Mouse (Mus musculus) macrophage (primary cell): ENCODE results near the gene Bahd1. TPM values are rescaled to one million over a fixed set of nuclear protein-coding genes. Genes with fewer than 3 reads are reported as not detected.

Experiments
- H3K27ac ChIP-seq: fragments of 350-480 bp; formaldehyde crosslinking; 2 replicates; pipeline ENCODE4 v1.9.0; 2021
- H3K36me3 ChIP-seq: fragments of 350-480 bp; formaldehyde crosslinking; 2 replicates; pipeline ENCODE4 v1.9.0; 2021; ENCODE audit errors: inconsistent target
- H3K4me3 ChIP-seq: fragments of 350-480 bp; formaldehyde crosslinking; 2 replicates; pipeline ENCODE4 v1.9.0; 2021; ENCODE audit errors: inconsistent target
- H3K79me2 ChIP-seq: fragments of 350-480 bp; formaldehyde crosslinking; 2 replicates; pipeline ENCODE4 v1.9.0; 2021; ENCODE audit errors: inconsistent target
- WGBS: methylation state at CpG from one replicate; pipeline ENCODE4 v1.1.7; 2026; ENCODE audit warnings: inconsistent platforms; ENCODE audit not compliant: missing documents; 5-methylcytosine and 5-hydroxymethylcytosine counted together
- polyA plus RNA-seq: library from polyadenylated mRNA; stranded (reverse); fragments of 250-400 nt; gene quantifications from 3 replicates; pipeline ENCODE4 v1.2.4, GENCODE M21; 2018; ENCODE audit warnings: inconsistent platforms
- total RNA-seq, 78 experiments: library from RNA; depleted of rRNA; stranded (reverse); fragments of 250-400 nt; gene quantifications; 1 replicate in 9 of 78; 2 replicates in 24 of 78; 3 replicates in 43 of 78; 4 replicates in 2 of 78; pipeline ENCODE4 v1.2.4; 2018; ENCODE audit warnings: inconsistent platforms in 56 of 78

Bahd1 gene
- total RNA-seq (2018; cell fraction: chromatin; rRNA removed), result 10 to 100 TPM in 25 of 26 experiments, 1 to 10 TPM in 1; 8.2 to 57.9 (median 25.1) TPM
- total RNA-seq (2018; cell fraction: cytosol; rRNA removed), result 10 to 100 TPM; 26.9 to 67.1 (median 40.2) TPM
- 10 to 100 TPM; 16.1 to 56.5 (median 38.2) TPM for total RNA-seq (2018; cell fraction: nucleus; rRNA removed)
- 20.7 to 31.5 TPM (median 27.2 TPM) in 3 replicates for polyA plus RNA-seq

DNA sequence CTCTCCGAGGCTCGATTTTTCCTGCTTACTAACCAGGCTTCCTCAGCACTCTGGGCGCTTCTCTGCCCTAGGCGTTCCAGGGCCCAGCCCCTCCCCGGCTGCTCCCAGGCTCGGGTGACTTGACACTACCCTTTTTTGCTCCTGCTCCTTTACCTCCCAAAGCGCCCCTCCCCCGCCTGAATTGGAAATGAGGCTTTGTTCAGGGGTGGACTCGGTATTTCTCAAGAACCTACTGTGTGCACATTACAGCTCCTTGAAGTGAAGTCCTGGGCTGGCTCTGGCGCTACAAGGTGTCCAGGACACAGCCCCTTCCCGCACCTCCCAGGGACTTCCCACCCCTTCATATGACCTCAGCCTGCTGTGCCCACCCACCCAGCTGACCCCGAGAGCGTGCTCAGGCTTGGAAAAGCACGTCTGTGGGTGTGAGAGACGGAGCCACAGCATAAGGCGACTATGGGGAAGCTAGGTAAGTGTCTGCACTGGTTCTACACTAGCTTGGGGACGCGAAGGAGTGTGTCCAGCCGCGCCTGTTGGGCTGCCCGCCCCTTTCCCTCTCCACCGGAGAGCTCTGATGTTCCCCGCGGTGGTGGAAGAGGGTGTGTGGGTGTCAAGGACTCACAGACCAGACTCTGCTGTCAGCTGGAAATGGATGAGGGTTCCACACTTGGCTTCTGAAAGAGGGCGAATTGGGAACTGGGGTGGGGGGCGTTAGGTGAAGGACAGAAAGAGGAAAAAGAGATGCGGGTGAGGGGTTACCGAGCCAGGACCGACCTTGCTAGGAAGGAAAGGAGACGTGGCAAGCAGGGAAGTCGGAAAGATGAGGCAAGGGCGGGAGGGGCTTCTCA is at the start of gene Bahd1:
Bahd1 (plus strand) TSS at position 397 of the 845 bp plus-strand sequence.
- Histone ChIP-seq H3K4me3 (peak within 1 kb of the TSS; percentile 37), H3K79me2 (peaks cover 26% of the 10 kb centered on the region), H3K36me3 (no peaks in the 10 kb centered on the region), H3K27ac (peak within 1 kb of the TSS; percentile 19; the same call in 1 of the 2 replicates)
- WGBS, result 3% methylated on average over 30 of the region's 32 CpGs

DNA sequence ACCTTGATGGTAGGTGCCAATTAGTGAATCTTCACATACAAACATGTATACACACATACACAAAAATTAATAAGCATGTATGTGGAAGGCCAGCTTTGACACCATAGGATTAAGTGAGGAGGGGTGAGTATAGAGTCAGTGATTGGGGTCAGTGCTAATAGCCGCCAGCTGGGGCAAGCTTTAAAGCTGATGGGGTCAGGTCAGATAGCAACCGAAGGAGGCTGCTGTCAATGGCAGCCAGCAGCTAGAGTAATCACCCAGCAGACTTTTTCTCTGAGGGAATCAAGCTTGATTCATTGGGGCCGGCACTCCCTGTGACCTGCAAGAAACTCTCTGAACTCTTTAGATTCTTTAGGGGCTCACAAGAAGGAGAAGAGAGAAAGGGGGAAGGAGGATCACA is 48.4 kb upstream of the Bahd1 start:
- Histone ChIP-seq H3K36me3 (no peaks in the 10 kb centered on the region), H3K27ac (no peak overlapping the region), H3K79me2 (no peaks in the 10 kb centered on the region), H3K4me3 (no peak overlapping the region)
- 88% methylated on average over 3 of the region's 3 CpGs for WGBS

DNA sequence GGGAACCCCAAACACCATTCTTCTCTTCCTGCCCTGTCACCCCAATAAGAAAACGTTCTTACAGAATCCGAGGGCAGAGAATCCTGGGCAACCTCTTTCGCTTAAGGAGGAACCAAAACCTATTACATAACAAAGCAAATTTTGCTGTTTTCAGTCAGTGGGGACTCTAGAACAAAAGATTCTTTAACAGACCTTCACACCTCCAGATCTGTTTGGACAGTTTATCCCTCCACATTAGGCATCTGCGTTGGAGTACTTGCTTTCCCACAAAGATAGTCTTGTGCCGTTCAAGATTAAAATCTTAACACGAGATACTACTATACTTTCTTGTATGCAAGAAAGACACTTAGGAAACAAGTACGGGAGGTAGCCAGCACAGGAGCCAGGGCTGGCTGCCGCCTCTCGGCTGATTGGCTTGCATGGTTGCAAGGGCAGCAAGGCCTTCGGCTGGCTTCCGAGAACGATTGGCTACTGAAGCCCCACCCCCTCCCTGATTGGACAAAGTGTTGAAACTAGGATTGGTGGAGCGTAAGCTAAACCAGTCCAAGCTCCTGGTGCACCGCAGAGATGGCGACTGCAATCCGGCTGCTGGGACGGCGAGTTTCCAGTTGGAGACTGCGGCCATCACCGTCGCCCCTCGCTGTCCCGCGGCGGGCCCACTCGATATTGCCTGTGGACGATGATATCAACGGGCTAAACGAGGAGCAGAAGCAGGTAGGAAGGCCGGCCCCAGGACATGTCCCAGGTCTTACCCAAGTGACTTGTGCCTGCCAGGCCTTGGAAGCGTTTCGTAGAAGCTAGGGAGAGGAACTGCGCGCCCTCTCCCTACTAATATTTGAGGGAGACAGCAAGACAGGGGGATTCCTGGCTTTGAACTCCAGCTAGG is 38.5 kb upstream of the Bahd1 start, which contains the start of gene Ivd:
Ivd (plus strand) TSS at position 501 of the 886 bp plus-strand sequence.
- Histone ChIP-seq H3K4me3 (peak within 1 kb of the TSS; percentile 63), H3K27ac (peak within 1 kb of the TSS; percentile 44), H3K36me3 (no peaks in the 10 kb centered on the region), H3K79me2 (peaks cover 4% of the 10 kb centered on the region; the same call in 1 of the 2 replicates)
- WGBS, result under 1% methylated on average over 34 of the region's 34 CpGs

- H3K79me2 ChIP-seq, result peaks cover 4% of the 10 kb centered on the region; the same call in 1 of the 2 replicates
- peak overlapping the region; percentile 63 for H3K4me3 ChIP-seq
- H3K36me3 ChIP-seq, result no peaks in the 10 kb centered on the region
- H3K27ac ChIP-seq, result peak overlapping the region; percentile 44
- 67% methylated on average over 1 of the region's 3 CpGs for WGBS
Measured at GRCm38 (mm10) chr2:118862340-118862675, 37.9 kb upstream of the Bahd1 start.

DNA sequence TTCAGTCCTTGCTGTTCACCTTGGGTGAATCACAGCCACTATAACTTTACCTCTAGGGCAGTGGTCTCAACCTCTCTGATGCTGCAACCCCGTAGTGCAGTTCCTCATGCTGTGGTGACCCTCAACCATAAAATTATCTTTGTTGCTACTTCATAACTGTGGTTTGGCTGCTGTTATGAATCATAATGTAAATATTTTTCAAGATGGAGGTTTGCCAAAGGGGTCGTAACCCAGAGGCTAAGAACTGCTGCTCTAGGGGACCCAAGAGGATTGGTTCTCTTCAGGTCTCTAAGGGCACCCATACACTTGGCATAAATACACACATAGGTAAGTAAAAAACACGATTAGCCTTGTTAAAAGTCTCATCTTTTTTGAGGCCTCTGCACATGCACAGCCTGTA is 29.6 kb upstream of the Bahd1 start:
- 97% methylated on average over 3 of the region's 3 CpGs for WGBS
- Histone ChIP-seq H3K36me3 (no peaks in the 10 kb centered on the region), H3K27ac (no peak overlapping the region), H3K4me3 (no peak overlapping the region), H3K79me2 (peaks cover 4% of the 10 kb centered on the region; the same call in 1 of the 2 replicates)

DNA sequence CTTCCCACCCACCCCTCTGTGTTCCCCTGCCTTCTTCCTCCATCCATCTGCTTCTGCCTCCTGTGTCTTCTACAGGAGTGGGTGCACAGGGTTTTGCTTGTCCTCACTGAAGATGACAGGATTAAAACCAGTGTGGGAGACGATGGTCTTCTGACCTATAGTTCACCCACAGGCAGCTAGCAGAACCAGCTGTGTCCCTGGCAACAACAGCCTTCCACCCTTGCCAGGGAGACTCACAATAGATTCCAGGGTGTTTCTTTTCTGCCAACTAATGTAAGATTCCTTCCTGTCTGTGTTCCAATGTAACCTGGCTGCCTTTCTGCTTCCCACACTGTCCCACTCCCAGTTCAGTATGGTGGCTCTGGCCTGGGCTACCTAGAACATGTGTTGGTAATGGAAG is 29.1 kb upstream of the Bahd1 start:
- Histone ChIP-seq H3K4me3 (no peak overlapping the region), H3K27ac (no peak overlapping the region), H3K36me3 (peaks cover under 1% of the 10 kb centered on the region; the same call in 1 of the 2 replicates), H3K79me2 (no peaks in the 10 kb centered on the region)
- WGBS, result 100% methylated on average over 1 of the region's 1 CpGs

DNA sequence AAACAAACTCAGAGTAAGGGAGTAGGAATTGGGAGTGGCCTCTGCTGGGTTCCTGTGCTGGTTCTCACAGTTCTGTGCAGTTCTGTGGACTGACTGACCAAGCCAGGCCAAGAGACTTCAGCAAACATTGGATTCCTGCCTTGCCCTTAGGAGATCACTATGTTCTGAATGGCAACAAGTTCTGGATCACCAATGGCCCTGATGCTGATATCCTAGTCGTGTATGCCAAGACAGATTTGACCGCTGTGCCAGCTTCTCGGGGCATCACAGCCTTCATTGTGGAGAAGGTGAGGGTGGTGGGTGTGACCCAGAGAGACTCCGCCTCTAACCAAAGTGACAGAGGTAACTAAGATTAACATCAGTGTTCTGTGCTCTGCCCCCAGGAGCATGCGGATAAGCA is 27.2 kb upstream of the Bahd1 start:
- WGBS, result 91% methylated on average over 5 of the region's 5 CpGs

DNA sequence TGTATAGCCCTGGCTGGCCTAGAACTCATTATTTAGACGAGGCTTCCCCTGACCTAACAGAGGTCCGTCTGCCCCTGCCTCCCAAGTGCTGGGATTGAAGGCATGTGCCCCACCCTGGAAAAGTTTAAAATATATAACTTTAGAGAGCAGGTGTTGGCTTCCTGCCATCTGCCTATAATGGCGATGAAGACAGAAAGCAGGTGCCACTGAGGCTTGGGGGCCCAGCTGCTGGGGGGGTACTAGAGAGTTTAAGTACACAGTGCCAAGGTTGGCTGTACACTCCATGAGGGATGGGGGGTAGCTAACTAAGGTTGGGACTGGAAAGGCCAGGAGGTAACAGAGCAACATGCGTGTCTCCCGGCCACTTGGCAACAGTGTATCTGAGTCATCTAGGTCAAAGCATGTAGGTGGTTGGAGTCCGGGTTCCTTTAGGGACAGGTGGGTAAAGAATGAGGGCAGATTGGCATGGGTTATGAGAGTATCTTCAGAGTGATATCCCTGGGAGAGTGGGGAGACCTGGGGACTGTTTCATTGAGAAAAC is 26.2 kb upstream of the Bahd1 start:
- WGBS, result 93% methylated on average over 6 of the region's 6 CpGs
- Histone ChIP-seq H3K79me2 (no peaks in the 10 kb centered on the region), H3K27ac (no peak overlapping the region), H3K4me3 (no peak overlapping the region), H3K36me3 (peaks cover 9% of the 10 kb centered on the region; the same call in 1 of the 2 replicates)

More for the DNA sequence above, 27.2 kb upstream of the Bahd1 start:
- Histone ChIP-seq H3K4me3 (no peak overlapping the region), H3K79me2 (no peaks in the 10 kb centered on the region), H3K36me3 (peaks cover 9% of the 10 kb centered on the region; the same call in 1 of the 2 replicates), H3K27ac (no peak overlapping the region)

DNA sequence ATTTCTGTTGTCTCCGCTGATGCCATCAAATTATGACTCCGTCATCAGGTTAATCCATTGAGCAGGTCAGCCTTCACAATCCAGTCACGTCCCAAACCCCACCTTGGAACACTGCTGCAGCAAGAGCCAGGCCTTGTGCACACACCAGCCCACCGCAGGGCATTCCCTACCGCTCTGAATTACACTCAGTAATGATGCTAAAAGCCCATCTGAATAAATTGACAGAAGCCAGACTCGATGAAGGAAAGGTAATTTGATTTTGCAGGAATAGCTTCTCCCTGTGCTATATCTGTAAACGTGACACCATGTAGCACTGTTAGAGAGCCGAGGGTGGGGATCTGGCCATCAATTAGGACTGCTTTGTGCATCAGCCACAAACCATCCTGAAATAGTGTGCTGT is 24.9 kb upstream of the Bahd1 start:
- WGBS, result 96% methylated on average over 8 of the region's 8 CpGs
- H3K79me2 ChIP-seq, result no peaks in the 10 kb centered on the region
- H3K4me3 ChIP-seq, result no peak overlapping the region
- no peak overlapping the region for H3K27ac ChIP-seq
- H3K36me3 ChIP-seq, result peaks cover 9% of the 10 kb centered on the region; the same call in 1 of the 2 replicates

DNA sequence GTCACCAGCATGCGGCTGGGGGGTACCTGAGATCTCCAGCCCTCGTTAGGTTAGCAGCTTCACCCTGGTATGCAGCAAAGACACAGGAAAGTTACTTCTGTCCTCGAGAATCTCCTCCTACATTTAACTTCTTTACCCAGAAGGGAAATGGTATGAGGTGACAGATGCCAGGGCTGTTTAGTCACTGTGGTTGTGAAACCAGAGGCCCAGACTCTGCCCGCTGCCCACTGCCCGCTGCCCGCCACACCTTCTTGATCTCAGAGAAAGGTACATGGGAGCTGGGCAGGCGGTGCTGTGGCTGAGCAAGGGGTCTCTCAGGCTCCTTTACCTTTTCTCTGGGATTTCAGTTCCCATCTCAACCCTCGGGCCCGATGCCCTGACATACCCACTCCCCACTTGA is 23.7 kb upstream of the Bahd1 start:
- Histone ChIP-seq H3K36me3 (peaks cover 9% of the 10 kb centered on the region; the same call in 1 of the 2 replicates), H3K79me2 (no peaks in the 10 kb centered on the region), H3K4me3 (no peak overlapping the region), H3K27ac (no peak overlapping the region)
- WGBS, result 87% methylated on average over 9 of the region's 9 CpGs

- Histone ChIP-seq H3K4me3 (no peak overlapping the region), H3K27ac (no peak overlapping the region), H3K36me3 (peaks cover 8% of the 10 kb centered on the region; the same call in 1 of the 2 replicates), H3K79me2 (no peaks in the 10 kb centered on the region)
- WGBS, result 92% methylated on average over 4 of the region's 4 CpGs
Measured at GRCm38 (mm10) chr2:118881019-118881418, 19.2 kb upstream of the Bahd1 start.

DNA sequence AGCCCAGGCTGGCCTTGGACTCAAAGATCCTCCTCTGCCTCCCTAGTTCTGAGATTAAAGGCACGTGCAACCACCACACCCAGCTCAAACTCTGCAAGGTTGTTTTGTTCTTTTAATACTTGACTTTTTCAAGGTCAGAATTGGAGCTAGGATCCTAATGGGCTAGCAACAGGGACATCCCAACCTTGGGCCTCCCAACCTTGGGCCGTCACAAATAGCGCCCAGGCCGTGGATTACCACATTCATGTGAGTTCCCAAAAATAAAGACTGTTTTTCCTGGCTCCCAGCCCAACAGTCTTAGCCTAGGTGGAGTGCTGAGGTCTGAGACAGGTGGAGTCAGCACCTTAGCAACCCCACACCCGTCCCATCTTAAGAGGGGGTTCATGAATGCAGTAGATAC is 18.2 kb upstream of the Bahd1 start:
- Histone ChIP-seq H3K79me2 (no peaks in the 10 kb centered on the region), H3K36me3 (no peaks in the 10 kb centered on the region), H3K27ac (no peak overlapping the region), H3K4me3 (no peak overlapping the region)
- 92% methylated on average over 5 of the region's 5 CpGs for WGBS

DNA sequence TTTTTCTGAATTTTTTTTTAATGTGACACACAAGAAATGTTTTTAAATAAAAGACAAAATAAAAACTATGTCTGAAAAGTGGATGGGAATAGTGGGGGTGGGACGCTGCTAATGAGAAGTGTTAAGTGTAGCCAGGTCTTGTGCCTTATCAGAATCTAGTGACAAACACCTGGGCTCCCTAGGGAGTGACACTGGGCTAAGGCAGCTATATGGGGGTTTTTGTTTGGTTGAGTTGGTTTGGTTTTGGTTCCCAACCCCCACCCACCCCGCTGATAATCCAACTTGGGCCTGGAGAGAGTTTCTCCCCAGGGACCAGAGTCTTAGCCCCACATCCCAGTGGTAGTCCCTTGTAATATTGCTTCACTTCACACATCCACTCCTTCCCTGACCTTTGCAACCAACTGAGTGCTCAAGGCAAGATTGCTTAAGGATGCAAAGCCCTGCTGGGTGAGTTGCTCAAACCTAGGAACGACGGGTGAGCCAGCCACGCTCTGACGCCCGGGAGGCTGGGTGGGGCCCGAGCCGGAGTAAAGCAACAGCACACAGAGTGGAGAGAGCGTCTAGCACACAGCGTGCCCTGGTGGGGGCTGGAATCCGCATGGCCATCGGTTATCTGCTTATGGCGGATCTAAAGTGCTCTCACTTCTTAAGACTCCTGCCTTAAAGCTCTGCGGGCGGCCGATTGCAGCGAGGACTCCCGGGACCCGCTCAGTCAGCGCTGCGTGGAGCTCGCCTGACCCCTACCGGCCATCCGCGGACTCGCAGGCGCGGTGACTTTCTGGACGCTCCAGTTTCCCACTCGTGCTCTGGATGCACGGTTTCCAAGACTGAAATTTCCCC is 17.1 kb upstream of the Bahd1 start:
- Histone ChIP-seq H3K36me3 (no peaks in the 10 kb centered on the region), H3K79me2 (no peaks in the 10 kb centered on the region), H3K4me3 (no peak overlapping the region), H3K27ac (no peak overlapping the region)
- WGBS, result 6% methylated on average over 32 of the region's 32 CpGs
